Mouse (Mus musculus): Measurements from ENCODE around the gene Ccdc73.

GRCm38 (mm10) chr2:104981712-104982111, 114.1 kb downstream of the Ccdc73 start:
- no peak for TF ChIP-seq ZNF384 (IDR thresholded peaks at IDR 0.05; ENCODE audit: low read depth, low read length)
- TF ChIP-seq CHD2 (IDR thresholded peaks at IDR 0.05; ENCODE audit: low read depth, low read length), result no peak
- TF ChIP-seq ZC3H11A (IDR thresholded peaks at IDR 0.05; ENCODE audit: borderline replicate concordance, low read depth, low read length), result no peak
- no peak; the same call in 1 of the 2 replicates for TF ChIP-seq MAFK (IDR thresholded peaks at IDR 0.05; ENCODE audit: insufficient read depth, low read depth, low read length)
- TF ChIP-seq HCFC1 (IDR thresholded peaks at IDR 0.05; ENCODE audit: borderline replicate concordance, insufficient read depth, low read length), result no peak

Data from ES-E14 (cell line).